In the genomic region with DNA sequence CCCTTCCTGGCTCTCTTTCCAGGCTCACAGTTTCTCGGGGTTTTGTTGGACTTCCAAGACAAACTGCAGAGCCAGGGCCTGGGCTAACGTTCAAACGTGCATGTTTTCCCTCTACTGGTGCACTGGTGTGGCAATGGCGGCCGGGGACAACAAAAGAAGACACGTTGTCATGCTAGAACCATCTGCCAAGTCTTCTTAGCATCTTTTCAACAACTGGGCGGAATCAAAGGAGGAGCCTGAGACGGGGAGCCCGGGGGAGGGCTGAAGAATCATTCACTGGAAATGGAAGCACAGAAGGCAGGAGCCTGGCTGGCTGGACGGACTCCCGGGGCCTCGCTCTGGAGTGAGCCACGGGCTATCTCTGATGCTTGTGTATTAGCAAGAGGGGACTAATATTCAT, we compare ENCODE assay signal across 10 mouse cellular contexts. TPM values are rescaled to one million over a fixed set of nuclear protein-coding genes. Genes with fewer than 3 reads are reported as not detected.
DNase-seq lines count a peak whose midpoint lies in the region; ATAC-seq and TF ChIP-seq lines count a peak whose summit lies in the region.
"Had no signal": no experiment of that assay in that cellular context is flagged by ENCODE, and none has a peak within 500 bp of the region (broad histone marks: within the 10 kb centered on the region; RNA-seq: fewer than 3 reads in every experiment).

No protein-coding gene starts in this region.

- H3K36me3 ChIP-seq in kidney, adult 2 months (ENCODE audit: control insufficient read depth, insufficient read depth, low read length) = no peaks in the 10 kb centered on the region
- H3K36me3 ChIP-seq in hindbrain, embryonic 13.5 days = peaks cover 85% of the 10 kb centered on the region
- peaks cover 36% of the 10 kb centered on the region for H3K36me3 ChIP-seq in midbrain, postnatal 0 days (ENCODE audit: insufficient read depth, low read length)
- H3K36me3 ChIP-seq in liver, postnatal 0 days (replicated peaks; ENCODE audit: insufficient read depth, low read length) = peaks cover 3% of the 10 kb centered on the region; the same call in 1 of the 2 replicates
- H3K36me3 ChIP-seq in thymus, adult 2 months (ENCODE audit: control insufficient read depth, insufficient read depth, low read length) = no peaks in the 10 kb centered on the region

- TF ChIP-seq CTCF in kidney, adult 2 months (conservative IDR thresholded peaks at IDR 0.05; ENCODE audit: insufficient read depth, insufficient read length, low read depth, low read length) = no peak
- no peak for TF ChIP-seq CTCF in midbrain, postnatal 0 days (IDR thresholded peaks at IDR 0.05)
- TF ChIP-seq CTCF in liver, postnatal 0 days (IDR thresholded peaks at IDR 0.05; ENCODE audit: low read depth) = no peak
- TF ChIP-seq CTCF in thymus, adult 2 months (IDR thresholded peaks at IDR 0.05; ENCODE audit: borderline replicate concordance, control insufficient read depth, extremely low read depth, insufficient read depth, low read length, poor library complexity) = no peak

- H3K27me3 ChIP-seq in kidney, adult 2 months (replicated peaks; ENCODE audit: control insufficient read depth, insufficient read depth, low read length) = no peaks in the 10 kb centered on the region
- no peaks in the 10 kb centered on the region for H3K27me3 ChIP-seq in hindbrain, embryonic 13.5 days
- H3K27me3 ChIP-seq in midbrain, postnatal 0 days (ENCODE audit: insufficient read depth, low read length) = no peaks in the 10 kb centered on the region
- H3K27me3 ChIP-seq in liver, postnatal 0 days (ENCODE audit: insufficient read depth, low read length) = no peaks in the 10 kb centered on the region
- no peaks in the 10 kb centered on the region for H3K27me3 ChIP-seq in thymus, adult 2 months (ENCODE audit: control insufficient read depth, insufficient read depth, low read length)
- H3K27me3 ChIP-seq: limb, embryonic 15.5 days; neural tube, embryonic 12.5 days had no signal

- no peak overlapping the region for H3K4me2 ChIP-seq in hindbrain, embryonic 13.5 days
- H3K4me2 ChIP-seq in midbrain, postnatal 0 days (ENCODE audit: low read depth, low read length, poor library complexity, severe bottlenecking) = no peak overlapping the region
- H3K4me2 ChIP-seq in liver, postnatal 0 days (ENCODE audit: low read depth, low read length) = no peak overlapping the region
- H3K4me2 ChIP-seq: limb, embryonic 15.5 days; neural tube, embryonic 12.5 days had no signal

- no peak for TF ChIP-seq POLR2A in kidney, adult 2 months (IDR thresholded peaks at IDR 0.05; ENCODE audit: low read depth, low read length)
- no peak for TF ChIP-seq POLR2A in thymus, adult 2 months (IDR thresholded peaks at IDR 0.05; ENCODE audit: control insufficient read depth, extremely low read depth, insufficient read depth, low read length, poor library complexity)

- H3K27ac ChIP-seq in kidney, adult 2 months (ENCODE audit: insufficient read depth, low read depth, low read length) = no peak overlapping the region
- H3K27ac ChIP-seq in hindbrain, embryonic 13.5 days = peak overlapping the region; percentile 69
- peak overlapping the region; percentile 47 for H3K27ac ChIP-seq in midbrain, postnatal 0 days (ENCODE audit: low read depth, low read length)
- no peak overlapping the region for H3K27ac ChIP-seq in liver, postnatal 0 days (ENCODE audit: low read depth)
- no peak overlapping the region for H3K27ac ChIP-seq in thymus, adult 2 months (ENCODE audit: control insufficient read depth, insufficient read depth, low read length)
- H3K27ac ChIP-seq: limb, embryonic 15.5 days; neural tube, embryonic 12.5 days had no signal

- H3K9ac ChIP-seq in hindbrain, embryonic 13.5 days = no peak overlapping the region
- H3K9ac ChIP-seq in midbrain, postnatal 0 days (replicated peaks; ENCODE audit: low read length, poor library complexity, severe bottlenecking) = no peak overlapping the region
- H3K9ac ChIP-seq in liver, postnatal 0 days (replicated peaks) = no peak overlapping the region
- H3K9ac ChIP-seq: limb, embryonic 15.5 days; neural tube, embryonic 12.5 days had no signal

- no peak for TF ChIP-seq EP300 in liver, postnatal 0 days (IDR thresholded peaks at IDR 0.05; ENCODE audit: low read depth)

- no peak overlapping the region for H3K4me3 ChIP-seq in kidney, adult 2 months (ENCODE audit: insufficient read depth, low read depth, low read length)
- no peak overlapping the region for H3K4me3 ChIP-seq in hindbrain, embryonic 13.5 days
- no peak overlapping the region for H3K4me3 ChIP-seq in midbrain, postnatal 0 days (ENCODE audit: low read depth, low read length)
- no peak overlapping the region for H3K4me3 ChIP-seq in liver, postnatal 0 days (ENCODE audit: low read depth, low read length)
- H3K4me3 ChIP-seq in thymus, adult 2 months (ENCODE audit: control insufficient read depth, insufficient read depth, low read length) = no peak overlapping the region
- H3K4me3 ChIP-seq: limb, embryonic 15.5 days; neural tube, embryonic 12.5 days had no signal

- peak; percentile 21 for DNase-seq in kidney, postnatal 10 days
- no peak for DNase-seq in kidney, adult 2 months
- peak; percentile 60 to 70 for DNase-seq in cerebellum, postnatal 10 days
- peak; percentile 83 for DNase-seq in midbrain, postnatal 0 days (ENCODE audit: low spot score)
- no peak for DNase-seq in liver, postnatal 0 days
- DNase-seq in thymus, adult 2 months = no peak
- DNase-seq in kidney, postnatal 14 days = no peak

- H3K4me1 ChIP-seq in kidney, adult 2 months (ENCODE audit: control insufficient read depth, insufficient read depth, low read length) = no peaks in the 10 kb centered on the region
- H3K4me1 ChIP-seq in hindbrain, embryonic 13.5 days (replicated peaks) = peaks cover 10% of the 10 kb centered on the region; the same call in 1 of the 2 replicates
- H3K4me1 ChIP-seq in midbrain, postnatal 0 days (ENCODE audit: insufficient read depth, low read length) = no peaks in the 10 kb centered on the region
- no peaks in the 10 kb centered on the region for H3K4me1 ChIP-seq in liver, postnatal 0 days (ENCODE audit: insufficient read depth)
- no peaks in the 10 kb centered on the region for H3K4me1 ChIP-seq in thymus, adult 2 months (replicated peaks; ENCODE audit: control insufficient read depth, insufficient read depth, low read length)
- H3K4me1 ChIP-seq: limb, embryonic 15.5 days had no signal

- 64% methylated on average over 13 of the region's 13 CpGs for WGBS in kidney, adult 2 months
- WGBS in hindbrain, embryonic 13.5 days = 20% methylated on average over 13 of the region's 13 CpGs
- 20% methylated on average over 13 of the region's 13 CpGs for WGBS in midbrain, postnatal 0 days
- WGBS in liver, postnatal 0 days (ENCODE audit: insufficient replicate concordance) = 71% methylated on average over 13 of the region's 13 CpGs
- WGBS in thymus, adult 2 months = 87% methylated on average over 13 of the region's 13 CpGs

- no peak for ATAC-seq in hindbrain, embryonic 13.5 days (ENCODE audit: low FRiP score)
- ATAC-seq in midbrain, postnatal 0 days (ENCODE audit: low FRiP score) = no peak
- ATAC-seq in liver, postnatal 0 days = no peak

- H3K9me3 ChIP-seq in hindbrain, embryonic 13.5 days = no peaks in the 10 kb centered on the region
- no peaks in the 10 kb centered on the region for H3K9me3 ChIP-seq in midbrain, postnatal 0 days (ENCODE audit: low read length)
- peaks cover 2% of the 10 kb centered on the region; the same call in 1 of the 2 replicates for H3K9me3 ChIP-seq in liver, postnatal 0 days (ENCODE audit: low read length)

RNA-seq across cellular contexts. Expression of a gene that starts 39.9 kb away (rescaled TPM):
- 56.0 and 59.8 TPM in 2 replicates for polyA plus RNA-seq in kidney, adult 2 months (2012; rRNA removed)
- polyA plus RNA-seq in hindbrain, embryonic 13.5 days (2015; fragmentation: Nextera tagmentation; extraction: Ambion mirVana) = 60.4 and 65.2 TPM in 2 replicates
- total RNA-seq in midbrain, postnatal 0 days (2014; rRNA removed) = 600 and 607 TPM in 2 replicates
- polyA plus RNA-seq in midbrain, postnatal 0 days (2015; fragmentation: Nextera tagmentation; extraction: Ambion mirVana) = 159 and 163 TPM in 2 replicates
- 7.3 and 7.8 TPM in 2 replicates for polyA plus RNA-seq in liver, postnatal 0 days (2015; fragmentation: Nextera tagmentation; extraction: Ambion mirVana)
- 20.5 and 29.9 TPM in 2 replicates for polyA plus RNA-seq in thymus, adult 2 months (2012; rRNA removed)

Comparison
In these comparisons a context has a peak if more than half of its experiments do, and no peak if none do; other contexts are left out.
1. DNase-seq: peak in kidney, postnatal 10 days (single experiment), cerebellum, postnatal 10 days (2 of 2) and midbrain, postnatal 0 days (single experiment); none in kidney, adult 2 months (single experiment), liver, postnatal 0 days (single experiment), thymus, adult 2 months (single experiment) and kidney, postnatal 14 days (single experiment).
2. H3K27ac ChIP-seq: peak in hindbrain, embryonic 13.5 days (single experiment) and midbrain, postnatal 0 days (single experiment); none in kidney, adult 2 months (single experiment), liver, postnatal 0 days (single experiment) and thymus, adult 2 months (single experiment).